Mouse (Mus musculus): ENCODE results near the gene Slc4a1. TPM values are rescaled to one million over a fixed set of nuclear protein-coding genes. Genes with fewer than 3 reads are reported as not detected.

Slc4a1 gene
- polyA plus RNA-seq, 1 experiment = 0.72 TPM

- 96% methylated on average over 3 of the region's 3 CpGs for WGBS
- no peak overlapping the region for H3K27ac ChIP-seq (ENCODE audit: insufficient read depth, low read length)
These were observed 16.6 kb downstream of the Slc4a1 start for GRCm38 (mm10) chr11:102349189-102349954.

GRCm38 (mm10) chr11:102348771-102349170 is 17.2 kb downstream of the Slc4a1 start:
- 81% methylated on average over 11 of the region's 11 CpGs for WGBS
- Histone ChIP-seq H3K27ac (ENCODE audit: insufficient read depth, low read length) (no peak overlapping the region), H3K27me3 (ENCODE audit: control insufficient read depth, insufficient read depth, low read length) (no peaks in the 10 kb centered on the region), H3K4me3 (replicated peaks; ENCODE audit: insufficient read depth, low read depth, low read length) (no peak overlapping the region), H3K4me1 (ENCODE audit: control insufficient read depth, insufficient read depth, low read length) (peaks cover 24% of the 10 kb centered on the region)
- no peak for DNase-seq
- TF ChIP-seq CTCF (IDR thresholded peaks at IDR 0.05; ENCODE audit: borderline replicate concordance, insufficient read depth, low read depth, low read length) = no peak
- TF ChIP-seq POLR2A (IDR thresholded peaks at IDR 0.05; ENCODE audit: borderline replicate concordance, insufficient read depth, low read length) = no peak

More at GRCm38 (mm10) chr11:102349189-102349954, 16.6 kb downstream of the Slc4a1 start:
- peaks cover 29% of the 10 kb centered on the region for H3K4me1 ChIP-seq (ENCODE audit: control insufficient read depth, insufficient read depth, low read length)
- TF ChIP-seq CTCF (IDR thresholded peaks at IDR 0.05; ENCODE audit: borderline replicate concordance, insufficient read depth, low read depth, low read length) (no peak), POLR2A (IDR thresholded peaks at IDR 0.05; ENCODE audit: borderline replicate concordance, insufficient read depth, low read length) (no peak)
- DNase-seq = no peak
- no peaks in the 10 kb centered on the region for H3K27me3 ChIP-seq (ENCODE audit: control insufficient read depth, insufficient read depth, low read length)
- no peak overlapping the region for H3K4me3 ChIP-seq (replicated peaks; ENCODE audit: insufficient read depth, low read depth, low read length)

- WGBS = 91% methylated on average over 7 of the region's 7 CpGs
- DNase-seq = no peak
- Histone ChIP-seq H3K27ac (ENCODE audit: insufficient read depth, low read length) (no peak overlapping the region), H3K27me3 (ENCODE audit: control insufficient read depth, insufficient read depth, low read length) (no peaks in the 10 kb centered on the region), H3K4me3 (replicated peaks; ENCODE audit: insufficient read depth, low read depth, low read length) (no peak overlapping the region), H3K4me1 (ENCODE audit: control insufficient read depth, insufficient read depth, low read length) (peaks cover 17% of the 10 kb centered on the region)
- TF ChIP-seq CTCF (IDR thresholded peaks at IDR 0.05; ENCODE audit: borderline replicate concordance, insufficient read depth, low read depth, low read length) = no peak
- no peak for TF ChIP-seq POLR2A (IDR thresholded peaks at IDR 0.05; ENCODE audit: borderline replicate concordance, insufficient read depth, low read length)
These were observed 17.9 kb downstream of the Slc4a1 start for GRCm38 (mm10) chr11:102348101-102348585.

- no peak for DNase-seq
- 75% methylated on average over 5 of the region's 5 CpGs for WGBS
- Histone ChIP-seq H3K4me1 (ENCODE audit: control insufficient read depth, insufficient read depth, low read length) (peaks cover 13% of the 10 kb centered on the region), H3K4me3 (replicated peaks; ENCODE audit: insufficient read depth, low read depth, low read length) (no peak overlapping the region), H3K27me3 (ENCODE audit: control insufficient read depth, insufficient read depth, low read length) (no peaks in the 10 kb centered on the region), H3K27ac (ENCODE audit: insufficient read depth, low read length) (no peak overlapping the region)
- no peak for TF ChIP-seq POLR2A (IDR thresholded peaks at IDR 0.05; ENCODE audit: borderline replicate concordance, insufficient read depth, low read length)
- no peak for TF ChIP-seq CTCF (IDR thresholded peaks at IDR 0.05; ENCODE audit: borderline replicate concordance, insufficient read depth, low read depth, low read length)
These were observed 18.3 kb downstream of the Slc4a1 start for GRCm38 (mm10) chr11:102347683-102348082.

- no peak overlapping the region for H3K4me3 ChIP-seq (replicated peaks; ENCODE audit: insufficient read depth, low read depth, low read length)
- TF ChIP-seq CTCF (IDR thresholded peaks at IDR 0.05; ENCODE audit: borderline replicate concordance, insufficient read depth, low read depth, low read length) = no peak
- TF ChIP-seq POLR2A (IDR thresholded peaks at IDR 0.05; ENCODE audit: borderline replicate concordance, insufficient read depth, low read length) = no peak
- no peak for DNase-seq
- 88% methylated on average over 5 of the region's 5 CpGs for WGBS
- no peaks in the 10 kb centered on the region for H3K27me3 ChIP-seq (ENCODE audit: control insufficient read depth, insufficient read depth, low read length)
- H3K27ac ChIP-seq (ENCODE audit: insufficient read depth, low read length) = no peak overlapping the region
- peaks cover 5% of the 10 kb centered on the region for H3K4me1 ChIP-seq (ENCODE audit: control insufficient read depth, insufficient read depth, low read length)
These were observed 19.1 kb downstream of the Slc4a1 start for GRCm38 (mm10) chr11:102346926-102347325.

GRCm38 (mm10) chr11:102344458-102344857 is 21.5 kb downstream of the Slc4a1 start:
- no peak overlapping the region for H3K4me3 ChIP-seq (replicated peaks; ENCODE audit: insufficient read depth, low read depth, low read length)
- no peaks in the 10 kb centered on the region; the same call in 1 of the 2 replicates for H3K4me1 ChIP-seq (ENCODE audit: control insufficient read depth, insufficient read depth, low read length)
- no peaks in the 10 kb centered on the region for H3K27me3 ChIP-seq (ENCODE audit: control insufficient read depth, insufficient read depth, low read length)
- no peak overlapping the region for H3K27ac ChIP-seq (ENCODE audit: insufficient read depth, low read length)
- TF ChIP-seq CTCF (IDR thresholded peaks at IDR 0.05; ENCODE audit: borderline replicate concordance, insufficient read depth, low read depth, low read length) = no peak
- TF ChIP-seq POLR2A (IDR thresholded peaks at IDR 0.05; ENCODE audit: borderline replicate concordance, insufficient read depth, low read length) = no peak
- WGBS = 94% methylated on average over 3 of the region's 3 CpGs
- no peak for DNase-seq

- TF ChIP-seq POLR2A (IDR thresholded peaks at IDR 0.05; ENCODE audit: borderline replicate concordance, insufficient read depth, low read length) (no peak), CTCF (IDR thresholded peaks at IDR 0.05; ENCODE audit: borderline replicate concordance, insufficient read depth, low read depth, low read length) (no peak)
- 77% methylated on average over 12 of the region's 12 CpGs for WGBS
- no peak for DNase-seq
These were observed 23.3 kb downstream of the Slc4a1 start for GRCm38 (mm10) chr11:102342742-102343141.

GRCm38 (mm10) chr11:102341101-102341500 is 24.9 kb downstream of the Slc4a1 start:
- Histone ChIP-seq H3K27me3 (ENCODE audit: control insufficient read depth, insufficient read depth, low read length) (no peaks in the 10 kb centered on the region), H3K4me1 (ENCODE audit: control insufficient read depth, insufficient read depth, low read length) (peaks cover 7% of the 10 kb centered on the region), H3K27ac (ENCODE audit: insufficient read depth, low read length) (no peak overlapping the region), H3K4me3 (replicated peaks; ENCODE audit: insufficient read depth, low read depth, low read length) (no peak overlapping the region)
- 98% methylated on average over 4 of the region's 4 CpGs for WGBS
- no peak for DNase-seq
- TF ChIP-seq CTCF (IDR thresholded peaks at IDR 0.05; ENCODE audit: borderline replicate concordance, insufficient read depth, low read depth, low read length) = no peak
- no peak for TF ChIP-seq POLR2A (IDR thresholded peaks at IDR 0.05; ENCODE audit: borderline replicate concordance, insufficient read depth, low read length)

More at GRCm38 (mm10) chr11:102342742-102343141, 23.3 kb downstream of the Slc4a1 start:
- Histone ChIP-seq H3K27ac (ENCODE audit: insufficient read depth, low read length) (no peak overlapping the region), H3K27me3 (ENCODE audit: control insufficient read depth, insufficient read depth, low read length) (no peaks in the 10 kb centered on the region), H3K4me3 (replicated peaks; ENCODE audit: insufficient read depth, low read depth, low read length) (no peak overlapping the region), H3K4me1 (ENCODE audit: control insufficient read depth, insufficient read depth, low read length) (peaks cover 7% of the 10 kb centered on the region)
